Mouse (Mus musculus): Measurements from ENCODE around the gene Adcy1. TPM values are rescaled to one million over a fixed set of nuclear protein-coding genes. Genes with fewer than 3 reads are reported as not detected.

The Adcy1 gene
- total RNA-seq, 1 experiment: 5.5 TPM

- H3K4me3 ChIP-seq (ENCODE audit: insufficient read depth in 1 of 2, low read depth in 1 of 2, low read length in 2 of 2, poor library complexity in 1 of 2, severe bottlenecking in 1 of 2): peak overlapping the region in 1 of 2 experiments; percentile 77; a peak in 2 of 4 replicates
- TF ChIP-seq ZC3H11A (IDR thresholded peaks at IDR 0.05; ENCODE audit: borderline replicate concordance, low read depth, low read length) (no peak), ZNF384 (IDR thresholded peaks at IDR 0.05; ENCODE audit: low read depth, low read length) (no peak), HCFC1 (IDR thresholded peaks at IDR 0.05; ENCODE audit: borderline replicate concordance, insufficient read depth, low read length) (no peak), CHD2 (IDR thresholded peaks at IDR 0.05; ENCODE audit: low read depth, low read length) (no peak), MAFK (IDR thresholded peaks at IDR 0.05; ENCODE audit: insufficient read depth, low read depth, low read length) (no peak)
- no peak overlapping the region for H3K27ac ChIP-seq (ENCODE audit: insufficient read depth, low read depth, low read length, poor library complexity, severe bottlenecking)
- no peak for DNase-seq (ENCODE audit: low read depth, low spot score)
- peaks cover 7 to 27% of the 10 kb centered on the region in 2 experiments for H3K4me1 ChIP-seq (ENCODE audit: control insufficient read depth in 2 of 2, insufficient read depth in 2 of 2, low read length in 2 of 2, poor library complexity in 1 of 2)
- H3K9ac ChIP-seq (ENCODE audit: insufficient read depth, low read depth, low read length, poor library complexity, severe bottlenecking): no peak overlapping the region
- in situ Hi-C loops (cut with MboI; ENCODE audit: low sequenced_read_pairs in 2 of 2, unreplicated experiment in 2 of 2): no loop called here
- H3K36me3 ChIP-seq (ENCODE audit: control insufficient read depth, insufficient read depth, low read length, poor library complexity, severe bottlenecking): no peaks in the 10 kb centered on the region
- no peaks in the 10 kb centered on the region for H3K9me3 ChIP-seq (ENCODE audit: control insufficient read depth, insufficient read depth, low read depth, low read length)
Observed at GRCm38 (mm10) chr11:7064484-7065185, 1.3 kb downstream of the Adcy1 start.

DNA sequence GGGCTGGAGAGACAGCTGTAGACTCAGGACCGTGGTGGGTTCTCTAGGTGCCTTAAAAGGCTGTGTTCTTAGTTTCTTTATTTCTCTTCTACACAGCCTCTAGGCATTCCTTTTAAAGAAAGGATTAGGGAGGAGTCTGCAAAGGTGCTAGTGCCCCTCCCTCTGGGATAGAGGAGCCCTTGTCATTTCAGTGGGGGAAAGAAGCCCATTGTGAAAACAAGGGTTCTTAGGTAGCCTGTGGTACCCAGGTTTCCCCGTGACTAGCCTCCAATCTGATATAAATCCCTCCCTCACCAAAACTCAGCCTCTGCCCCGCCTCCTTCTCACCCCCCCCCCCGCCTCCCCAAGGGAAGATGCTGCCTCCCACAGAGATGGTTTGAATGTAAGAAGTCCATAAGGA, 2.1 kb downstream of the Adcy1 start:
- DNase-seq (ENCODE audit: low read depth, low spot score): no peak
- in situ Hi-C loops (cut with MboI; ENCODE audit: low sequenced_read_pairs in 2 of 2, unreplicated experiment in 2 of 2): no loop called here
- no peaks in the 10 kb centered on the region for H3K9me3 ChIP-seq (ENCODE audit: control insufficient read depth, insufficient read depth, low read depth, low read length)
- H3K36me3 ChIP-seq (ENCODE audit: control insufficient read depth, insufficient read depth, low read length, poor library complexity, severe bottlenecking): no peaks in the 10 kb centered on the region
- no peak for TF ChIP-seq CHD2 (IDR thresholded peaks at IDR 0.05; ENCODE audit: low read depth, low read length)
- TF ChIP-seq ZC3H11A (IDR thresholded peaks at IDR 0.05; ENCODE audit: borderline replicate concordance, low read depth, low read length): no peak
- TF ChIP-seq MAFK (IDR thresholded peaks at IDR 0.05; ENCODE audit: insufficient read depth, low read depth, low read length): no peak
- TF ChIP-seq HCFC1 (IDR thresholded peaks at IDR 0.05; ENCODE audit: borderline replicate concordance, insufficient read depth, low read length): no peak
- no peak for TF ChIP-seq ZNF384 (IDR thresholded peaks at IDR 0.05; ENCODE audit: low read depth, low read length)
- no peak overlapping the region for H3K27ac ChIP-seq (ENCODE audit: insufficient read depth, low read depth, low read length, poor library complexity, severe bottlenecking)
- H3K4me1 ChIP-seq (ENCODE audit: control insufficient read depth in 2 of 2, insufficient read depth in 2 of 2, low read length in 2 of 2, poor library complexity in 1 of 2): peaks cover 7 to 29% of the 10 kb centered on the region in 2 experiments
- no peak overlapping the region for H3K9ac ChIP-seq (ENCODE audit: insufficient read depth, low read depth, low read length, poor library complexity, severe bottlenecking)
- no peak overlapping the region for H3K4me3 ChIP-seq (ENCODE audit: insufficient read depth in 1 of 2, low read depth in 1 of 2, low read length in 2 of 2, poor library complexity in 1 of 2, severe bottlenecking in 1 of 2)

GRCm38 (mm10) chr11:7065876-7066275, 2.6 kb downstream of the Adcy1 start:
- peaks cover 7 to 29% of the 10 kb centered on the region in 2 experiments for H3K4me1 ChIP-seq (ENCODE audit: control insufficient read depth in 2 of 2, insufficient read depth in 2 of 2, low read length in 2 of 2, poor library complexity in 1 of 2)
- in situ Hi-C loops (cut with MboI; ENCODE audit: low sequenced_read_pairs in 2 of 2, unreplicated experiment in 2 of 2): no loop called here
- no peak overlapping the region for H3K4me3 ChIP-seq (ENCODE audit: insufficient read depth in 1 of 2, low read depth in 1 of 2, low read length in 2 of 2, poor library complexity in 1 of 2, severe bottlenecking in 1 of 2)
- no peaks in the 10 kb centered on the region for H3K9me3 ChIP-seq (ENCODE audit: control insufficient read depth, insufficient read depth, low read depth, low read length)
- H3K9ac ChIP-seq (ENCODE audit: insufficient read depth, low read depth, low read length, poor library complexity, severe bottlenecking): no peak overlapping the region
- no peak overlapping the region for H3K27ac ChIP-seq (ENCODE audit: insufficient read depth, low read depth, low read length, poor library complexity, severe bottlenecking)
- no peak for DNase-seq (ENCODE audit: low read depth, low spot score)
- TF ChIP-seq ZNF384 (IDR thresholded peaks at IDR 0.05; ENCODE audit: low read depth, low read length): no peak
- TF ChIP-seq ZC3H11A (IDR thresholded peaks at IDR 0.05; ENCODE audit: borderline replicate concordance, low read depth, low read length): no peak
- TF ChIP-seq HCFC1 (IDR thresholded peaks at IDR 0.05; ENCODE audit: borderline replicate concordance, insufficient read depth, low read length): no peak
- TF ChIP-seq MAFK (IDR thresholded peaks at IDR 0.05; ENCODE audit: insufficient read depth, low read depth, low read length): no peak
- no peak for TF ChIP-seq CHD2 (IDR thresholded peaks at IDR 0.05; ENCODE audit: low read depth, low read length)
- H3K36me3 ChIP-seq (ENCODE audit: control insufficient read depth, insufficient read depth, low read length, poor library complexity, severe bottlenecking): no peaks in the 10 kb centered on the region

DNA sequence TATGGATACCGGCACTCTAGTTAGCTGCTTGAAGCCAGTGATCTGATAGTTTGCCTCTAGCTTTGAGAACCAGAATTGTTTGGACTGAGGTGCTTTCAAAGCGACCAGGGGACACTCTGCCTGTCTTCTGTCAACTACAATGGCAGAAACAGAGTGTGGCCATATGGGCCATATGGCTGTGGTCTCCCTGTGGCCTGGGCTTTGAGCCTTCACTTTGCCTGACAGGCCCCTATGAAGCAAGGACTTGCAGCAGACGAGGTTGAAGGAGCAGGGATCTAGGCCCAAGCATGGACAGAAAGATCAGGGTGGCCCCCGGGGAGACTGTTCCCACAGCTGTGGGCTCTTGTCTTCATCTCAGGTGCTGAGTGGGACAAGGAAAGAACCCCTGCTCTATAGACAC, 4.0 kb downstream of the Adcy1 start:
- H3K9ac ChIP-seq (ENCODE audit: insufficient read depth, low read depth, low read length, poor library complexity, severe bottlenecking): no peak overlapping the region
- H3K4me3 ChIP-seq (ENCODE audit: insufficient read depth in 1 of 2, low read depth in 1 of 2, low read length in 2 of 2, poor library complexity in 1 of 2, severe bottlenecking in 1 of 2): no peak overlapping the region
- H3K4me1 ChIP-seq (ENCODE audit: control insufficient read depth in 2 of 2, insufficient read depth in 2 of 2, low read length in 2 of 2, poor library complexity in 1 of 2): peaks cover 7 to 35% of the 10 kb centered on the region in 2 experiments
- in situ Hi-C loops (cut with MboI; ENCODE audit: low sequenced_read_pairs in 2 of 2, unreplicated experiment in 2 of 2): no loop called here
- no peak overlapping the region for H3K27ac ChIP-seq (ENCODE audit: insufficient read depth, low read depth, low read length, poor library complexity, severe bottlenecking)
- TF ChIP-seq CHD2 (IDR thresholded peaks at IDR 0.05; ENCODE audit: low read depth, low read length): no peak
- no peaks in the 10 kb centered on the region for H3K9me3 ChIP-seq (ENCODE audit: control insufficient read depth, insufficient read depth, low read depth, low read length)
- DNase-seq (ENCODE audit: low read depth, low spot score): no peak
- no peaks in the 10 kb centered on the region for H3K36me3 ChIP-seq (ENCODE audit: control insufficient read depth, insufficient read depth, low read length, poor library complexity, severe bottlenecking)

Data from ES-E14 (cell line).